Mouse (Mus musculus) heart, postnatal 0 days (tissue): ENCODE results near the gene Klrb1a. TPM values are rescaled to one million over a fixed set of nuclear protein-coding genes. Genes with fewer than 3 reads are reported as not detected.
"Not testable (repeated sequence)": the region's sequence is repeated elsewhere in the genome, so short reads cannot be mapped to it uniquely, and the experiment has no call there.

Experiments used
- ATAC-seq: fragments of 200-750 bp; cut with Nextera tagmentation; 2 replicates; pipeline ENCODE4 v1.8.0; 2017; ENCODE audit warnings: low read depth, moderate number of reproducible peaks, moderate library complexity; ENCODE audit not compliant: insufficient read depth
- DNase-seq: peaks from one replicate; pipeline ENCODE4 v3.0.0-alpha.2; 2016; ENCODE audit warnings: low spot score
- H3K27ac ChIP-seq: fragments of 300-500 bp; sonication (generic); 2 replicates; pipeline ENCODE4 v1.5.1; 2014; ENCODE audit warnings: low read depth, mild to moderate bottlenecking
- H3K27me3 ChIP-seq: fragments of 300-500 bp; sonication (generic); 2 replicates; pipeline ENCODE4 v1.6.1; 2014; ENCODE audit warnings: low read length, mixed read lengths; ENCODE audit not compliant: control insufficient read depth, insufficient read depth
- H3K36me3 ChIP-seq: fragments of 300-500 bp; sonication (generic); replicated peaks from 2 replicates; pipeline ENCODE4 v1.6.1; 2014; ENCODE audit warnings: low read length, mixed read lengths; ENCODE audit not compliant: control insufficient read depth, insufficient read depth
- H3K4me1 ChIP-seq: fragments of 300-500 bp; sonication (generic); 2 replicates; pipeline ENCODE4 v1.6.1; 2014; ENCODE audit warnings: antibody characterized with exemption; ENCODE audit not compliant: control insufficient read depth, insufficient read depth
- H3K4me2 ChIP-seq: fragments of 300-500 bp; sonication (generic); 2 replicates; pipeline ENCODE4 v1.6.1; 2014; ENCODE audit warnings: low read depth, mild to moderate bottlenecking, low read length, moderate library complexity
- H3K4me3 ChIP-seq: fragments of 300-500 bp; sonication (generic); 2 replicates; pipeline ENCODE4 v1.5.1; 2014; ENCODE audit warnings: low read depth, low read length
- H3K9ac ChIP-seq: fragments of 300-500 bp; sonication (generic); replicated peaks from 2 replicates; pipeline ENCODE4 v1.6.1; 2014; ENCODE audit warnings: low read depth, low read length, mixed read lengths
- H3K9me3 ChIP-seq: fragments of 300-500 bp; sonication (generic); replicated peaks from 2 replicates; pipeline ENCODE4 v1.6.1; 2016; ENCODE audit warnings: low read length; ENCODE audit not compliant: control insufficient read depth
- CTCF ChIP-seq: IDR thresholded peaks from 2 replicates; pipeline ENCODE4 v1.5.1; 2016; ENCODE audit warnings: antibody characterized with exemption, control low read depth, low read depth
- EP300 ChIP-seq: IDR thresholded peaks from 2 replicates; pipeline ENCODE4 v1.6.1; 2016; ENCODE audit warnings: antibody characterized with exemption, low read depth
- WGBS: fragments of 180-500 bp; shearing (Covaris S2); extraction: QIAGEN DNeasy Blood & Tissue Kit; methylation state at CpG from one replicate; pipeline ENCODE4 v1.1.7; 2014; 5-methylcytosine and 5-hydroxymethylcytosine counted together
- polyA plus RNA-seq: library from polyadenylated mRNA; unstranded; fragments of >200 nt; fragmentation: Nextera tagmentation; extraction: Ambion mirVana; gene quantifications from 2 replicates; pipeline ENCODE4 v1.2.1, GENCODE M21; 2015
- total RNA-seq: library from RNA; depleted of rRNA; stranded (reverse); fragments of >200 nt; gene quantifications from 2 replicates; pipeline ENCODE4 v1.2.3, GENCODE M21; 2014; ENCODE audit warnings: low replicate concordance; rRNA removed

Klrb1a gene
- total RNA-seq (not detected in 2 replicates), polyA plus RNA-seq (0.19 TPM in 1 of 2 replicates, not detected in the other)

- not testable (repeated sequence) for H3K36me3 ChIP-seq, H3K4me1 ChIP-seq, DNase-seq, H3K9ac ChIP-seq, H3K4me2 ChIP-seq, H3K9me3 ChIP-seq, ATAC-seq, H3K27ac ChIP-seq, H3K4me3 ChIP-seq, H3K27me3 ChIP-seq
- WGBS: 93% methylated on average over 5 of the region's 5 CpGs
Observed at GRCm38 (mm10) chr6:128623433-128623832, at the start of gene Klrb1a. Gene Klrb1a (minus strand): TSS chr6:128623533.

- H3K9me3 ChIP-seq: 0 out of 2 replicates have a peak, but pooled peaks cover 2% of the 10 kb centered on the region
- no peaks in the 10 kb centered on the region for H3K36me3 ChIP-seq
- no peak overlapping the region for H3K9ac ChIP-seq
- H3K27ac ChIP-seq: no peak overlapping the region
- H3K4me1 ChIP-seq: no peaks in the 10 kb centered on the region
- DNase-seq (no peak), ATAC-seq (no peak)
- no peak for TF ChIP-seq EP300
- TF ChIP-seq CTCF: no peak
- WGBS: 44% methylated on average over 4 of the region's 4 CpGs
- H3K27me3 ChIP-seq: no peaks in the 10 kb centered on the region
- H3K4me3 ChIP-seq: no peak overlapping the region
- H3K4me2 ChIP-seq: no peak overlapping the region
Observed at GRCm38 (mm10) chr6:128669936-128670335, 46.6 kb upstream of the Klrb1a start.

GRCm38 (mm10) chr6:128662206-128662605 is 38.9 kb upstream of the Klrb1a start, which contains the start of gene Clec2h:
Gene Clec2h (plus strand): TSS chr6:128662385.
- no peak for DNase-seq
- H3K4me1 ChIP-seq: no peaks in the 10 kb centered on the region
- no peak within 1 kb of the TSS for H3K4me2 ChIP-seq
- no peak within 1 kb of the TSS for H3K4me3 ChIP-seq
- H3K27me3 ChIP-seq: no peaks in the 10 kb centered on the region
- no peak within 1 kb of the TSS for H3K9ac ChIP-seq
- 0% methylated on average over 1 of the region's 1 CpGs for WGBS
- H3K36me3 ChIP-seq: no peaks in the 10 kb centered on the region
- TF ChIP-seq CTCF (peak; percentile 22; the same call in 1 of the 2 replicates), EP300 (no peak)
- no peak for ATAC-seq
- no peaks in the 10 kb centered on the region for H3K9me3 ChIP-seq
- no peak within 1 kb of the TSS for H3K27ac ChIP-seq

GRCm38 (mm10) chr6:128661249-128661648 is 37.9 kb upstream of the Klrb1a start:
- Histone ChIP-seq H3K9me3 (no peaks in the 10 kb centered on the region), H3K9ac (no peak overlapping the region), H3K27ac (no peak overlapping the region), H3K4me3 (no peak overlapping the region), H3K4me2 (no peak overlapping the region), H3K4me1 (no peaks in the 10 kb centered on the region), H3K36me3 (no peaks in the 10 kb centered on the region), H3K27me3 (no peaks in the 10 kb centered on the region)
- DNase-seq (no peak), ATAC-seq (no peak)
- TF ChIP-seq EP300 (no peak), CTCF (no peak)
- WGBS: 85% methylated on average over 1 of the region's 1 CpGs

GRCm38 (mm10) chr6:128652938-128653337 is 29.6 kb upstream of the Klrb1a start:
- Histone ChIP-seq H3K4me3 (no peak overlapping the region), H3K27ac (no peak overlapping the region), H3K9me3 (no peaks in the 10 kb centered on the region), H3K4me1 (no peaks in the 10 kb centered on the region), H3K9ac (no peak overlapping the region), H3K27me3 (no peaks in the 10 kb centered on the region), H3K4me2 (no peak overlapping the region), H3K36me3 (no peaks in the 10 kb centered on the region)
- DNase-seq (no peak), ATAC-seq (no peak)
- TF ChIP-seq CTCF (no peak), EP300 (no peak)
- 89% methylated on average over 1 of the region's 1 CpGs for WGBS

- H3K36me3 ChIP-seq, DNase-seq, H3K27ac ChIP-seq, ATAC-seq, H3K4me3 ChIP-seq, H3K4me1 ChIP-seq, H3K27me3 ChIP-seq, H3K9me3 ChIP-seq, H3K4me2 ChIP-seq, H3K9ac ChIP-seq: not testable (repeated sequence)
- WGBS: 67% methylated on average over 4 of the region's 7 CpGs
Observed at GRCm38 (mm10) chr6:128650827-128651226, 27.5 kb upstream of the Klrb1a start.
